Mouse (Mus musculus) small intestine, adult 2 months (tissue): Measurements from ENCODE around the gene Slit2. TPM values are rescaled to one million over a fixed set of nuclear protein-coding genes. Genes with fewer than 3 reads are reported as not detected.

ENCODE experiments used
- H3K27ac ChIP-seq: fragments of 200-500 bp; 2 replicates; pipeline ENCODE4 v1.5.1; 2012; ENCODE audit warnings: low read depth, low read length, control low read depth, inconsistent platforms; ENCODE audit not compliant: insufficient read depth
- H3K27me3 ChIP-seq: fragments of 200-500 bp; 2 replicates; pipeline ENCODE4 v1.6.1; 2012; ENCODE audit warnings: mild to moderate bottlenecking, moderate library complexity, low read length, inconsistent platforms; ENCODE audit not compliant: control insufficient read depth, insufficient read depth
- H3K36me3 ChIP-seq: fragments of 200-500 bp; 2 replicates; pipeline ENCODE4 v1.6.1; 2012; ENCODE audit warnings: mild to moderate bottlenecking, low read length, control low read depth, inconsistent platforms; ENCODE audit not compliant: control insufficient read depth, insufficient read depth
- H3K4me1 ChIP-seq: fragments of 200-500 bp; 2 replicates; pipeline ENCODE4 v1.6.1; 2012; ENCODE audit warnings: low read length, inconsistent platforms, mixed read lengths; ENCODE audit not compliant: control insufficient read depth, insufficient read depth, insufficient read length
- H3K4me3 ChIP-seq: fragments of 200-500 bp; 2 replicates; pipeline ENCODE4 v1.5.1; 2012; ENCODE audit warnings: low read depth, mild to moderate bottlenecking, control low read depth, inconsistent platforms, low read length, moderate library complexity
- CTCF ChIP-seq: fragments of 200-500 bp; IDR thresholded peaks from 2 replicates; pipeline ENCODE4 v1.5.1; 2012; ENCODE audit warnings: low read depth, mild to moderate bottlenecking, control low read depth, inconsistent platforms, low read length, moderate library complexity, mixed read lengths; ENCODE audit not compliant: insufficient replicate concordance, insufficient read length; ENCODE audit errors: extremely low read depth
- POLR2A ChIP-seq: fragments of 200-500 bp; IDR thresholded peaks from 2 replicates; pipeline ENCODE4 v1.6.1; 2012; ENCODE audit warnings: low read depth, mild to moderate bottlenecking, control low read depth, inconsistent platforms, low read length, moderate library complexity
- WGBS: fragments of 180-500 bp; shearing (Covaris S2); methylation state at CpG from one replicate; pipeline ENCODE4 v1.1.7; 2018; 5-methylcytosine and 5-hydroxymethylcytosine counted together
- polyA plus RNA-seq: library from polyadenylated mRNA; depleted of rRNA; stranded (reverse); fragments of >200 nt; gene quantifications from 2 replicates; pipeline ENCODE4 v1.2.3, GENCODE M21; 2012

Slit2 gene
- polyA plus RNA-seq, 1 experiment: 2.2 TPM

DNA sequence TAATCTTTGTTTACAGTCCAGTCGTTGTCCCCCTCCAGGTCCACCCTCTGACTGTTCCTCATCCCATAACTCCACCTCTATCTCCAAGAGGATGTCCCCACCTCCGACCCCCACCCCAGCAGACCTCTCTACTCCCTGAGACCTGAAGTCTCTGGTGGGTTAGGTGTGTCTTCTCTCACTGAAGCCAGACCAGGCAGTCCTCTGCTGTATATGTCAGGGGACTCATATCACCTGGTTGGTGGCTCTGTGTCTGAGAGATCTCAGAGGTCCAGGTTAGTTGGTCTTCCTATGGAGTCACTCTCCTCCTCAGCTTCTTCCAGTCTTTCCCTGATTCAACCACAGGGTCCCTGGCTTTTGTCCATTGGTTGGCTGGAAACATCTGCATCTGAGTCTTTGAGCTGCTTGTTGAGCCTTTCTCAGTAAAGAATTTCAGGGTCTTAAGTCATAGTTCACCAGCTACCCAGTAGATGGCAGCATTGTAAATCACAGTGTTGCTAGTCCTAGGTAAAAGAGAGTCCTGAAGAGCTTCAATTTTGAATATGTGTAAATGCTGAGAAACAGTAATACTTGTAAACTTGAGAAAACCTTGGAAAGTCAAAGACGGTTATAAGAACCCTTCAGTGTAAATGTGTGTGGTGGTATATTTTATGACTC is 143.0 kb downstream of the Slit2 start:
- H3K4me1 ChIP-seq: no peaks in the 10 kb centered on the region

DNA sequence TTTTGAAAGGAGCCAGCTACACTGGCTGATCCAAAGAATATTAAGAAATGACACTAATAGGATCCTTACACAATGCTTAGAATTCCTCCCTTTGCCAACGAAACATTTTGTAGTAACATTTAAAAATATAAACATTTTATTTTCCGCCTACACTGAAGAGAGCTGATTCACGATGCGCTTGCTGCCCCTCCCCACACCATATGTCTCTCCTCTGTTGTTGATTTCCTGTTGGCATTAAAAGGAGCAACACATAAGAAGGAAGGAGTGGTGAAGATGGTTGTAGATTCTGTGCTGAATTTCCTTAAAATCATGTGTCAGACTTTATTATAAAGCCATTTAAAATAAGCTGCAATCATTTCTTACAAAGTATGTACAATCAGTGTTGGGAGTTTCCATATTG is 147.0 kb downstream of the Slit2 start:
- TF ChIP-seq CTCF: no peak
- TF ChIP-seq POLR2A: no peak
- WGBS: 81% methylated on average over 4 of the region's 4 CpGs
- Histone ChIP-seq H3K4me1 (no peaks in the 10 kb centered on the region), H3K27me3 (no peaks in the 10 kb centered on the region), H3K36me3 (no peaks in the 10 kb centered on the region), H3K27ac (no peak overlapping the region), H3K4me3 (no peak overlapping the region)

More for the DNA sequence above, 143.0 kb downstream of the Slit2 start:
- H3K36me3 ChIP-seq: no peaks in the 10 kb centered on the region
- H3K4me3 ChIP-seq: no peak overlapping the region
- 58% methylated on average over 3 of the region's 3 CpGs for WGBS
- no peak for TF ChIP-seq CTCF
- no peak for TF ChIP-seq POLR2A
- no peaks in the 10 kb centered on the region for H3K27me3 ChIP-seq
- no peak overlapping the region for H3K27ac ChIP-seq

DNA sequence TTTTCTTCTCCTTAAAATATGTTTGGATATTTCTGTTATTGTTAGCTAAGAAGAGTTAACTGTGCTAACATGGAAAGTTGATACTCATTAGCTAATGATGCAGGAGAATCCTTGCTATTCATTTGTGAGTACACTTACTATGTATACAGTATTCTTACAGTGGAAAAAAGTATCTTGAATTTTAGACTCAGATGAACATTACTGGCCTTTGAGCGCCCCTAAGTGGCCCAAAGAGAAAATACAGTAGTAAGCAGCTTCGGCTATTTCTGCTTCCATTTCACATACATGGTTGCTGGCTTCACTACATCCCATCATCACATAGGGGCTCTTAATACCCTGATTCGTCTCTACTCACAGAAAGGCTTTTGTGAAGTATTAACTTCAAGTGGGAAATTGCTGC is 153.6 kb downstream of the Slit2 start:
- Histone ChIP-seq H3K27ac (no peak overlapping the region), H3K4me1 (no peaks in the 10 kb centered on the region), H3K36me3 (no peaks in the 10 kb centered on the region), H3K4me3 (no peak overlapping the region), H3K27me3 (no peaks in the 10 kb centered on the region)
- 11% methylated on average over 3 of the region's 3 CpGs for WGBS
- no peak for TF ChIP-seq POLR2A
- TF ChIP-seq CTCF: no peak

DNA sequence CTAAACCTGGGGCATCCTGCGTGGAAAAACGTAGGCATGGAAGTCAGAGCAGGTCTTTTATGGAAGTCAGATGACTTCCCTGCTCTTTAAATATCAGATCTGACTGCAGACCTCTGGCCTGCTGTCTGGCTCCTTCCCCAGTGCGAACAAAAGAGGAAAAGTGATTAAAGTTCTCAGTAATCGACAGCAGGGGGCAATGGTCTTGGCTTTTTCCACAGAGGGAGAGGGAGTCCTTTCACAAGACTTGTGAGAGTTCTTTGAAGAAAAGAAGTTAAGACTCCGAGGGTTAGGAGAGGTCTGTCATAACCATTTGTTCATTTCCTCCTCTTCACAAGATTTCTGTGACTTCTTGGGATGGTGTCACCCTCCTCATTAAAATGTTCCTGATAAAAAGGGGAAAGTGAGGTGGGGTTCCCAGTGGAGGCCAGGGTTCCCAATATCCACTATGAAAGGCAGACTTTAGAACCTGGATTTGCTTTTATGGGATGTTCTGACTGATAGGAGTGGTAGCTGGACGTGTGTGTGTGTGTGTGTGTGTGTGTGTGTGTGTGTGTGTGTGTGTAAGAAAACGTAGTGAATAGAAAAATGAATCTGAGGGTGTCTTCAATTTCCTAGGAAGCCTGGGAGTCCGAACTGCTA is 156.0 kb downstream of the Slit2 start:
- Histone ChIP-seq H3K36me3 (no peaks in the 10 kb centered on the region), H3K4me3 (no peak overlapping the region), H3K27ac (no peak overlapping the region), H3K27me3 (no peaks in the 10 kb centered on the region), H3K4me1 (no peaks in the 10 kb centered on the region)
- no peak for TF ChIP-seq CTCF
- no peak for TF ChIP-seq POLR2A
- WGBS: 29% methylated on average over 8 of the region's 8 CpGs

GRCm38 (mm10) chr5:48139488-48139862 is 156.5 kb downstream of the Slit2 start:
- Histone ChIP-seq H3K4me1 (no peaks in the 10 kb centered on the region), H3K36me3 (no peaks in the 10 kb centered on the region), H3K4me3 (no peak overlapping the region), H3K27ac (no peak overlapping the region), H3K27me3 (no peaks in the 10 kb centered on the region)
- TF ChIP-seq CTCF (no peak), POLR2A (no peak)
- WGBS: 63% methylated on average over 6 of the region's 6 CpGs

DNA sequence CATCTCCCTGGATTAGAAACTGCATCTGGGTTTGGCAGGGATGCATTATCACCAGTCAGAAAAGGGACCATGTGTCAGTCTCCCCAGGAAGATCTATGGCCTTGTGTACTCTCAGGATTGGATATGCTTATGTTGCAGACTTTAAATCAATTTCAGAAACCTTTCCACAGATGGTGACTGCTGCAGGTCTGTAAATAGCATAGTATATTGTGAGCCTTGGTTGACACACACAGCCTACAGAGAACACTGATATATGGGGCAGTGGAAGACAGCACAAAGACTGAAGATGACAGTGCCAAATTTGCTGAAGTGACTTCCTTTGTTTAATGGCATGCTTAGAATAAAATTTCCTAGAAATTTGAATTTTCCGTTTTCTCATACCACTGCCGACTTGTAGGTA is 163.1 kb downstream of the Slit2 start:
- 77% methylated on average over 2 of the region's 2 CpGs for WGBS
- TF ChIP-seq CTCF (no peak), POLR2A (no peak)
- no peak overlapping the region for H3K4me3 ChIP-seq
- no peaks in the 10 kb centered on the region for H3K36me3 ChIP-seq
- H3K4me1 ChIP-seq: no peaks in the 10 kb centered on the region
- no peaks in the 10 kb centered on the region for H3K27me3 ChIP-seq
- no peak overlapping the region for H3K27ac ChIP-seq

DNA sequence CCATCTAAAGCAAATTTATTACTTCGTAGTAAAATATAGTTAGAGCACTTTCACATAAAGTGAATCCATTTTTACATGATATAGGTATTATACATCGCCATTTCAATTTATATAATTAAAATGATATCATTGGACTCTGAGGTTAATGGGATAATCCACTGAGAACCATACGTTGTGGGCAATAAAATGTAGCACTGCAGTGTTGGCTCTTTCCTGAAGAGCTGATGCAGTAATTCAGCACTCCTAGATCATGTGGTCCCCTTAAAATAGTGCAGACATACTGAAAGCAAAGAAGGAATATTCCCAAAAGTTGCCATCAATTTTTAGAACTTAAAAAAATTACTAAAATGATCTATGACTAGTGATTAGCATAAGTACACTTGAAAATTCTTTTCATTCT is 177.9 kb downstream of the Slit2 start:
- no peaks in the 10 kb centered on the region for H3K27me3 ChIP-seq
- H3K36me3 ChIP-seq: no peaks in the 10 kb centered on the region
- TF ChIP-seq CTCF (no peak), POLR2A (no peak)
- no peak overlapping the region for H3K4me3 ChIP-seq
- no peak overlapping the region for H3K27ac ChIP-seq
- WGBS: 73% methylated on average over 3 of the region's 3 CpGs
- no peaks in the 10 kb centered on the region for H3K4me1 ChIP-seq
